In genomic region chr3:102691802-102692484, GRCm38 (mm10) we compare ENCODE assay signal across 8 mouse cellular contexts. TPM values are rescaled to one million over a fixed set of nuclear protein-coding genes. Genes with fewer than 3 reads are reported as not detected.
DNase-seq lines count a peak whose midpoint lies in the region; ATAC-seq and TF ChIP-seq lines count a peak whose summit lies in the region.

No protein-coding gene starts in this region.

- ATAC-seq in forebrain, embryonic 11.5 days (replicated peaks; ENCODE audit: low FRiP score) = peak; percentile 74
- ATAC-seq in lung, embryonic 14.5 days (ENCODE audit: insufficient read depth) = peak; percentile 83

- no peak overlapping the region for H3K9ac ChIP-seq in forebrain, embryonic 11.5 days (ENCODE audit: low read length)
- no peak overlapping the region for H3K9ac ChIP-seq in lung, embryonic 14.5 days

- peak; percentile 66 for DNase-seq in ES-CJ7 (ENCODE audit: low read depth, low spot score)
- DNase-seq in forebrain, embryonic 11.5 days (ENCODE audit: low spot score) = peak; percentile 84
- peak; percentile 78 to 85 for DNase-seq in heart, postnatal 10 days
- peak; percentile 65 to 83 for DNase-seq in kidney, postnatal 36 days
- peak; percentile 95 for DNase-seq in lung, embryonic 14.5 days
- DNase-seq in ovary, postnatal 36 days (ENCODE audit: low spot score) = peak; percentile 68
- DNase-seq in urinary bladder, postnatal 4 days (ENCODE audit: low spot score in 2 of 2) = peak; percentile 49 to 71

- no peaks in the 10 kb centered on the region for H3K36me3 ChIP-seq in forebrain, embryonic 11.5 days (ENCODE audit: control insufficient read depth, insufficient read depth, low read length)
- no peaks in the 10 kb centered on the region for H3K36me3 ChIP-seq in lung, embryonic 14.5 days (ENCODE audit: insufficient read depth)

- WGBS in forebrain, embryonic 11.5 days = 46% methylated on average over 11 of the region's 11 CpGs
- WGBS in lung, embryonic 14.5 days = 38% methylated on average over 11 of the region's 11 CpGs

- no peaks in the 10 kb centered on the region for H3K9me3 ChIP-seq in forebrain, embryonic 11.5 days (ENCODE audit: control insufficient read depth, low read length)
- no peaks in the 10 kb centered on the region for H3K9me3 ChIP-seq in lung, embryonic 14.5 days (ENCODE audit: low read depth, low read length)

- no peak overlapping the region for H3K4me2 ChIP-seq in forebrain, embryonic 11.5 days (ENCODE audit: low read depth, low read length, severe bottlenecking)
- no peak overlapping the region for H3K4me2 ChIP-seq in lung, embryonic 14.5 days

- TF ChIP-seq CTCF in bone marrow macrophage, adult 2 months (IDR thresholded peaks at IDR 0.05; ENCODE audit: low read depth, low read length) = peak; percentile 31; the same call in 1 of the 2 replicates
- TF ChIP-seq CTCF in lung, embryonic 14.5 days (IDR thresholded peaks at IDR 0.05; ENCODE audit: low read depth) = peak; percentile 93

- intact Hi-C loops in heart, postnatal 10 days (cut with DNase I) = loop anchor here (1.0 to 10.0 kb wide), 6 partner anchors 165 to 607 kb away; partner anchors contain the start of genes Casq2 and Ngf

- TF ChIP-seq POLR2A in bone marrow macrophage, adult 2 months (IDR thresholded peaks at IDR 0.05; ENCODE audit: borderline replicate concordance, low read depth, low read length) = no peak

- no peak overlapping the region for H3K27ac ChIP-seq in bone marrow macrophage, adult 2 months (ENCODE audit: insufficient read depth, low read depth, low read length)
- H3K27ac ChIP-seq in forebrain, embryonic 11.5 days (ENCODE audit: low read depth, low read length) = no peak overlapping the region
- H3K27ac ChIP-seq in lung, embryonic 14.5 days (ENCODE audit: low read depth) = no peak overlapping the region

- H3K27me3 ChIP-seq in forebrain, embryonic 11.5 days (ENCODE audit: control insufficient read depth, insufficient read depth, low read length) = no peaks in the 10 kb centered on the region
- no peaks in the 10 kb centered on the region for H3K27me3 ChIP-seq in lung, embryonic 14.5 days (ENCODE audit: insufficient read depth, low read length)

- H3K4me3 ChIP-seq in bone marrow macrophage, adult 2 months (ENCODE audit: insufficient read depth, low read length) = no peak overlapping the region
- no peak overlapping the region for H3K4me3 ChIP-seq in forebrain, embryonic 11.5 days (ENCODE audit: low read depth, low read length)
- no peak overlapping the region for H3K4me3 ChIP-seq in lung, embryonic 14.5 days (ENCODE audit: low read depth, low read length)

- H3K4me1 ChIP-seq in bone marrow macrophage, adult 2 months (ENCODE audit: control insufficient read depth, insufficient read depth, low read length) = no peaks in the 10 kb centered on the region
- no peaks in the 10 kb centered on the region for H3K4me1 ChIP-seq in forebrain, embryonic 11.5 days (replicated peaks; ENCODE audit: control insufficient read depth, insufficient read depth, low read length)
- H3K4me1 ChIP-seq in lung, embryonic 14.5 days (ENCODE audit: insufficient read depth) = peaks cover 6% of the 10 kb centered on the region; the same call in 1 of the 2 replicates

RNA-seq across cellular contexts. Expression of gene Tspan2, which starts 42.4 kb away (rescaled TPM):
- polyA plus RNA-seq in bone marrow macrophage, adult 2 months (2012; ENCODE audit: insufficient read depth, insufficient read length, missing spikeins) = not detected in 2 replicates
- polyA plus RNA-seq in forebrain, embryonic 11.5 days (2014; fragmentation: Nextera tagmentation; extraction: Ambion mirVana) = 9.0 and 9.5 TPM in 2 replicates
- 10 to 100 TPM; 30.9 to 31.9 TPM for total RNA-seq in heart, postnatal 10 days (2021)
- 14.5 and 16.2 TPM in 2 replicates for polyA plus RNA-seq in lung, embryonic 14.5 days (2014; fragmentation: Nextera tagmentation; extraction: Ambion mirVana)
